Mouse (Mus musculus) hindbrain, embryonic 12.5 days (tissue): ENCODE results near the gene Paf1. TPM values are rescaled to one million over a fixed set of nuclear protein-coding genes. Genes with fewer than 3 reads are reported as not detected.

ENCODE experiments used
- ATAC-seq: fragments of 200-750 bp; cut with Nextera tagmentation; 2 replicates; pipeline ENCODE4 v1.8.0; 2017; ENCODE audit warnings: moderate TSS enrichment; ENCODE audit not compliant: low FRiP score
- H3K27ac ChIP-seq: fragments of 300-500 bp; sonication (generic); 2 replicates; pipeline ENCODE4 v1.5.1; 2016; ENCODE audit warnings: mild to moderate bottlenecking
- H3K27me3 ChIP-seq: fragments of 300-500 bp; sonication (generic); 2 replicates; pipeline ENCODE4 v1.6.1; 2016; ENCODE audit warnings: mild to moderate bottlenecking
- H3K36me3 ChIP-seq: fragments of 300-500 bp; sonication (generic); 2 replicates; pipeline ENCODE4 v1.6.1; 2016; ENCODE audit warnings: mild to moderate bottlenecking
- H3K4me1 ChIP-seq: fragments of 300-500 bp; sonication (generic); 2 replicates; pipeline ENCODE4 v1.6.1; 2016
- H3K4me2 ChIP-seq: fragments of 300-500 bp; sonication (generic); replicated peaks from 2 replicates; pipeline ENCODE4 v1.6.1; 2016; ENCODE audit warnings: mild to moderate bottlenecking
- H3K4me3 ChIP-seq: fragments of 300-500 bp; sonication (generic); 2 replicates; pipeline ENCODE4 v1.5.1; 2016; ENCODE audit warnings: mild to moderate bottlenecking
- H3K9ac ChIP-seq: fragments of 300-500 bp; sonication (generic); 2 replicates; pipeline ENCODE4 v1.6.1; 2016; ENCODE audit warnings: mild to moderate bottlenecking, moderate library complexity
- H3K9me3 ChIP-seq: fragments of 300-500 bp; sonication (generic); replicated peaks from 2 replicates; pipeline ENCODE4 v1.6.1; 2016; ENCODE audit warnings: mild to moderate bottlenecking
- WGBS: fragments of 180-500 bp; shearing (Covaris S2); methylation state at CpG from one replicate; pipeline ENCODE4 v1.1.7; 2016; 5-methylcytosine and 5-hydroxymethylcytosine counted together
- polyA plus RNA-seq: library from polyadenylated mRNA; unstranded; fragments of >200 nt; fragmentation: Nextera tagmentation; extraction: Ambion mirVana; gene quantifications from 2 replicates; pipeline ENCODE4 v1.2.1, GENCODE M21; 2016

The Paf1 gene
- polyA plus RNA-seq, 1 experiment from 2014 or later, result 85.9 TPM

DNA sequence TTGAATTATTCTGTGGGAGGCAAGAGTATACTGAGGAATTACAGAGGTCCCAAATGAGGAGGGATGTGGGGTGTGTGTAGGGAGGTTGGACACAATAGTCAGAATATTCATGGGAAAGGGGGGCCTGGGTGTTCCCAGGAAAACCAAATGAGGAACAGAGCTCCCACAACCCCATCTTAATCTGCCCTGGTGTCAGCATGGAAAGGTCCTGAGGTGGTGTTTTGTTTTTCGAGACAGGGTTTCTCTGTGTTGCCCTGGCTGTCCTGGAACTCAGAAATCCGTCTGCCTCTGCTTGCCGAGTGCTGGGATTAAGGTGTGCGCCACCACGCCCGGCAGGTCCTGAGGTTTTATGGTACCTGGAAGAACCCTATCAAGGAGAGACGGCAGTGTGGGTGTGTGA lies 34.3 kb upstream of the Paf1 start:
- H3K9ac ChIP-seq, result no peak overlapping the region
- peaks cover 64% of the 10 kb centered on the region for H3K36me3 ChIP-seq
- WGBS, result 71% methylated on average over 7 of the region's 7 CpGs
- no peaks in the 10 kb centered on the region for H3K9me3 ChIP-seq
- no peak for ATAC-seq
- H3K4me3 ChIP-seq, result no peak overlapping the region
- peaks cover 22% of the 10 kb centered on the region for H3K4me1 ChIP-seq
- no peak overlapping the region for H3K4me2 ChIP-seq
- 0 out of 2 replicates have a peak overlapping the region, but pooled peaks have one; percentile 60 for H3K27ac ChIP-seq
- no peaks in the 10 kb centered on the region for H3K27me3 ChIP-seq

DNA sequence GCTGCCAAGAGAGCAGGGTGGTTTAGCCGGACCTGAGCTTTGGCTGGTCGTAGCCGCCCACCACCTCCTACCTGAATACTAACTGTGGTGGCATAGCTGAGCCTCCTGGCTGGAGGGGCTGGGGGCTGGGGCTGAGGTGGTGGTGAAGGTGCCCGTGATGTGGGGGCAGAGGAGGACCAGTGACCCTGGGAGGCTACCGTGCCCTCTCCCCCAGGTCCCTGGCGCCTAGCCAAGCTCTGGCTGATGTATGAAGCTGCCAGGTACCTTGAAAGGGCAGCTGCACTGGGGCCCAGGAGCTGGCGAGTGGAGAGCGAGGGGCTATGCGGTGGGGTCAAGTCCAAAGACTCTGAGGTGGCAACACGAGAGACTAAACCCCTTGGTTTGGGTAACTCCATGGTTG lies 32.9 kb upstream of the Paf1 start:
- no peak overlapping the region for H3K27ac ChIP-seq
- H3K36me3 ChIP-seq, result peaks cover 64% of the 10 kb centered on the region
- no peak overlapping the region for H3K9ac ChIP-seq
- H3K27me3 ChIP-seq, result no peaks in the 10 kb centered on the region
- H3K4me3 ChIP-seq, result no peak overlapping the region
- H3K4me2 ChIP-seq, result no peak overlapping the region
- 89% methylated on average over 10 of the region's 10 CpGs for WGBS
- no peaks in the 10 kb centered on the region for H3K9me3 ChIP-seq
- H3K4me1 ChIP-seq, result peaks cover 22% of the 10 kb centered on the region
- no peak for ATAC-seq

DNA sequence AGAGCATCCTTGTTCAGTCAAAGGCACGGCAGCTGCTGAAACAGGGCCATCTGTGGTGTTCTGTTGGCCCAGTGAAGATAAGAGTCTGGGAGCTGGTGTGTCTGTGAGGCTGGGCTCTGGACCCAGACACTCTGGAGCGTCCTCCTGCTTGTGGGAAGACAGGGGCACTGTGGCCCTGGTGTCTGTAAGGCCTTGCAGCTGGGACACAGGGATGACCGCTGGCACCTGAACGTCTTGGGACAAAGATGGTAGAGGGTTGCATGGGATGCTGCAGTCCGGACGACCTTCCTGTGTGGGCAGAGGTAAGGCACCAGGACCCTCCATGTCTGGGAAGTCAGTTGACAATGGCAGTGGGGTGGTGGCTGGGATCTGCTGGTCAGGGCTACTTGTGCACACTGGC lies 32.5 kb upstream of the Paf1 start:
- Histone ChIP-seq H3K4me1 (peaks cover 22% of the 10 kb centered on the region), H3K27ac (no peak overlapping the region), H3K9ac (no peak overlapping the region), H3K27me3 (no peaks in the 10 kb centered on the region), H3K4me3 (no peak overlapping the region), H3K36me3 (peaks cover 64% of the 10 kb centered on the region), H3K9me3 (no peaks in the 10 kb centered on the region), H3K4me2 (no peak overlapping the region)
- WGBS, result 94% methylated on average over 6 of the region's 6 CpGs
- ATAC-seq, result no peak

DNA sequence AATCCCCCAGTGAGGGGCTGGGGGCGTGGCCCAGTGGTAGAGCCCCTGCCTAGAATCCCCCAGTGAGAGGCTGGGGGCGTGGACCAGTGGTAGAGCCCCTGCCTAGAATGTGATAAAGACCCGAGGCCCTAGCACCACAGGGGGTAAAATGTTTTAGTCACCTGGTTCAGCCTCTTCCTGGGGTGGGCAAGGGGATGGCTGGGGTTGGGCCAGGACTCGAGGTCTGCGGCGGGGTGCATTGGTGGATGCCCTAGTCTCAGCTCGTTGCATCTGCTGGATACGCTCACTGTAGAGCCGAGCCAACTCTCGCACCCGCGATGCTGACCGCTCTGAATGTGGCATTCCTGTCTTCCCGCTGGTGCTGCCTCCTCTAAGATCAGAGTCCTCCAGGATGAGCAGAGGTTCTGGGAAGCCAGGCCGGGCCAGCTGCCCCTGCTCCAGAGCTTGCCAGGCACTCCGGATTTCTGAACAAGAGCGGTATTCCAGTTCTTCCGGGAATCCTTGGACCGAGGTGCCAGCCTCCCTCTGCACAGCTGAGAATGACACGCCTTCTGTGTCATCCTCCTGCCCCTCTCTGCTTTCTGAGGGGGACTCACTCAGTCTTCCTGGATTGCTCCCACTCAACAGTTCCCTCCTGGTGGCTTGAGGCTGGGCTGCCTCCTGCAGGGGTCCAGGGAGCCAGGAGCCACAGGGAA lies 31.0 kb upstream of the Paf1 start:
- no peak overlapping the region for H3K4me3 ChIP-seq
- H3K9me3 ChIP-seq, result no peaks in the 10 kb centered on the region
- peaks cover 77% of the 10 kb centered on the region for H3K36me3 ChIP-seq
- 95% methylated on average over 20 of the region's 20 CpGs for WGBS
- no peak for ATAC-seq
- peaks cover 20% of the 10 kb centered on the region for H3K4me1 ChIP-seq
- no peak overlapping the region for H3K9ac ChIP-seq
- H3K4me2 ChIP-seq, result no peak overlapping the region
- H3K27ac ChIP-seq, result no peak overlapping the region
- no peaks in the 10 kb centered on the region for H3K27me3 ChIP-seq

DNA sequence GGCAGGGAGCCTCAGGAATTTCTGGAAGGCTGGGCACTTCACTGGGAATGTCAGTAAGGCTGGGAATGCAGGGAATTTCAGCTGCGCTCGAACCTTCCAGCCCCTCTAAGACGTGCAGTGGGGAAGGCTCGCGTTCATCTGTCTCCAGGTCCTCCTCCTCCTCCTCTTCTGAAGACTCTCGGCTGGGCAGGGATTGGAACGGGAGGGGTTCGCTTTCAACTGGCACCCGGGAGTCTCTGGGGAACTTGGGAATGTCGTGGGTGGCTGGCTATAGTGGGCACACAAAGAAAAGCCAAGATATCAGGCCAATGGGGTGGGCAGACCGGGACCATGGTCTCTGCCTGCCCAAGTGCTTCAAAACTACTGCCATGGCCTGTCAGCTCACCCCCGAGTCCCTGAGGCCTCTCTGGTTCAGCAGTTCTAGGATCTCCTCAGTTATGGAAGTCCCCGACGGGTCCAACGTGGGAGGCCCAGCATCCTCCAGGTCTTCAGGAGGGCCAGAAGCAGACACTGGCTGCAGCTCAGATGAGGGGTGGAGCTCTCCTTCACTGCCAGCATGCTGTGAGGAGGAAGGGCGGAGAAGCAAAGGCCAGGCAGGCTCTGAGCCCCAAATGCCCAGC lies 30.2 kb upstream of the Paf1 start:
- Histone ChIP-seq H3K9me3 (no peaks in the 10 kb centered on the region), H3K27me3 (no peaks in the 10 kb centered on the region), H3K9ac (no peak overlapping the region), H3K4me1 (peaks cover 12% of the 10 kb centered on the region), H3K27ac (no peak overlapping the region), H3K4me2 (no peak overlapping the region), H3K36me3 (peaks cover 84% of the 10 kb centered on the region), H3K4me3 (no peak overlapping the region)
- no peak for ATAC-seq
- 85% methylated on average over 16 of the region's 16 CpGs for WGBS

DNA sequence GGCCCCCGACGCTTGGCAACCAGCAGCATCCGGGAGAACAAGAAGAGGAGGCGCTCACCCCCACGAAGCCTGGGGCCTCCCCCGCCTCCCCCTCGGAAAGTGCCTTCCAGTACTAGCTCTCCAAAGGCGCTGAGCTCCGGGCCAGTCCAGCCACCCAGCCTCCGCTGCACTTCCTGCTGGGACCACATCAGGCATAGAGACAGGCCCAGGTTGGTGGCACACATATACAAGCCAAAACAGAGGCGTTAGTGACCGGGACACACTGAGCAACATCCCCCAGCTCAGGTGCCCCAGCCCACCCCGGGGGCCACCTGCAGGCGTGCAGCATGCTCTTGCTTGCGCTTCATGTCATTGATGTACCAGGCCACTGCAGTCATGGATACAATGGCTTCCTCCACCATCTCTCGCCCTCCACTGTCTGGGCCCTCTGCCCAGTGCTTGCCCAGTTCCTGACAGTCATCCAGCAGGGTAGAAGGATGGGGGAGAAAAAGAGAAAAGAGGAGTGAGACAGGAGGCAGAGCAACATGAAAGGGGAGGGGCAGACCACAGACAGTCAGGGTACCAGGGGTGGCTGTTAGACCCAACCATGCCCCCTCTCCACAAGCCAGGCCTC lies 25.0 kb upstream of the Paf1 start:
- WGBS, result 90% methylated on average over 16 of the region's 16 CpGs
- Histone ChIP-seq H3K36me3 (peaks cover 57% of the 10 kb centered on the region), H3K27ac (no peak overlapping the region), H3K4me1 (peaks cover 18% of the 10 kb centered on the region), H3K27me3 (no peaks in the 10 kb centered on the region), H3K4me2 (no peak overlapping the region), H3K9me3 (no peaks in the 10 kb centered on the region), H3K9ac (no peak overlapping the region), H3K4me3 (no peak overlapping the region)
- ATAC-seq, result no peak

DNA sequence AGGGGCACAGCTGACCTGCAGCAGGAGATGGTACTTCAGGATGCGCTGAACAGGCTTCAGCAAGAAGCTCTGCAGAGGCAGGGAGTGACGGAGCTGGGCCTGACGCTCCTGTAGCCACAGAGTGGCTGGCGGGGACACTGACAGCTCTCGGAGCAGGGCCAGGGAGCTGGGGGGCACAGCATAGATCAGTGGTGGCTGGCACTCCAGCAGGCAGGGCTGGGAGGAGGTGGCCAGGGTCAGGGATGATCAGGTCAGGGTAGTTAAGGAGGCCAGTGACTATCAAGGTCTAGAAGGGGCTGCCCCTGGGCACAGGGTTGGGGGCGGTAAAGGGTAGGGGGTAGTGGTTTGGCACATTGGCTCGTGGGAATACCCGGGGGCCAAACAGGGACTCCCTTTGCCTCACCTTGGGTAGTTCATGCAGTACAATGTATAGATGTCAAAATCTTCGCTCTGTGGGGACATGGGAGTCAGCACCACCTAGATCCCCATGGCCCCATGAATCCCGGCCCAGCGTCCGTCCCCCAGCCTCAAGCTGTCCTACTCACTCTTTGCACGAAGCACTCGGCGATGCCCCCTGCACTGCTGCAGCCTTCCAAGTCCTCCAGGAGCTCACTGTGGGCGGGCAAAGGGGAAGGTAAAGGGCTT lies 24.4 kb upstream of the Paf1 start:
- Histone ChIP-seq H3K27ac (no peak overlapping the region), H3K36me3 (peaks cover 52% of the 10 kb centered on the region), H3K9me3 (no peaks in the 10 kb centered on the region), H3K27me3 (no peaks in the 10 kb centered on the region), H3K4me2 (no peak overlapping the region), H3K9ac (no peak overlapping the region), H3K4me1 (peaks cover 18% of the 10 kb centered on the region), H3K4me3 (no peak overlapping the region)
- WGBS, result 91% methylated on average over 16 of the region's 16 CpGs
- no peak for ATAC-seq

DNA sequence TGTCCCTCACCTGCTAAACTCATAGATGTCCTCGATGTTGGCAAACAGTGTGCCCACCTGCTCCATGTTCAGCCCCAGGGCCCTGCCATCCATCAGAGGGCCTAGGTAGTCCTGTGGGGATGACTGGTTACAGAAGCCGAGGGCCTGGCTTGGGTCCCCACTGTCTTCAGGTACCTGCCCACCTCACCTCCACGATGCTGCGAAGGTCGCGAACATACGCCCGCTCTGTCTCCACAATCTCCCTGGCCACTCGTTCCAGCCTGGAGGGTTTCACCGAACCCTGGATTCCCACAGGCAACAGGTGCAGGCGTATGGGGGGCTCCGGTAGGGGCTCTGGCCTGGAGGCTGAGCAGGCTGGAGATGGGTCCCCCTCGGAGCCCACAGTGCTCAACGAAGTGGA lies 22.7 kb upstream of the Paf1 start:
- 94% methylated on average over 14 of the region's 14 CpGs for WGBS
- peaks cover 36% of the 10 kb centered on the region for H3K36me3 ChIP-seq
- no peak for ATAC-seq
- no peaks in the 10 kb centered on the region for H3K27me3 ChIP-seq
- peak overlapping the region; percentile 88; the same call in 1 of the 2 replicates for H3K9ac ChIP-seq
- H3K4me1 ChIP-seq, result peaks cover 25% of the 10 kb centered on the region
- peak overlapping the region; percentile 81 for H3K4me3 ChIP-seq
- no peak overlapping the region for H3K27ac ChIP-seq
- H3K4me2 ChIP-seq, result peak overlapping the region; percentile 57
- no peaks in the 10 kb centered on the region for H3K9me3 ChIP-seq

DNA sequence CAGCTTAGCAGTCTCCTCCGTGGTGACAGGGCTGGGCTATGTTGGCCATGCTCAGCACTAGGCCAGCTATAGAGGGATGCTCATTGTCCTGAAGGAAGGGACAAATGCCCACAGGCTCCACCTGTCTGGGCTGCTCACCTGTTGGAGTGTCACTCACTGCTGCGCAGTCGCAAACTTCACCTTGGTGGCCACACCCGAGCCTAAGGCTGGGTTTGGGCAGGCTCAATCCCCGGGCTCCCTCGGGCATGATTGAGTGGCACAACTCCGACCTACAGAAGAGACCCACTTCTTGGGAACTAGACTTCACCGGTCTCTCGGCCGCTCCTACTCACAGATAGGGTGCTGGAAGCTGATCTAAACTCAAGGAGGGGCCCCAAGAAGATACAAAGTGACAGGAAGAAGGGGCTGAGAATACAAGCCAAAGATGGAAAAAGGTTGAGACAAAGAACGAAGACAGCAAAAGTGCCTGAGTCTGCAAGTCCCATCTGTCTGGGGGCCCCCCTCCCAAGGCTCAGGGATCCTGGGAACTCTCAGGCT lies 21.7 kb upstream of the Paf1 start:
- Histone ChIP-seq H3K4me1 (peaks cover 33% of the 10 kb centered on the region), H3K9ac (peak overlapping the region; percentile 88), H3K27ac (peak overlapping the region; percentile 90), H3K36me3 (peaks cover 26% of the 10 kb centered on the region), H3K4me2 (peak overlapping the region; percentile 57), H3K9me3 (no peaks in the 10 kb centered on the region), H3K4me3 (peak overlapping the region; percentile 81), H3K27me3 (no peaks in the 10 kb centered on the region)
- 9% methylated on average over 11 of the region's 11 CpGs for WGBS
- no peak for ATAC-seq

DNA sequence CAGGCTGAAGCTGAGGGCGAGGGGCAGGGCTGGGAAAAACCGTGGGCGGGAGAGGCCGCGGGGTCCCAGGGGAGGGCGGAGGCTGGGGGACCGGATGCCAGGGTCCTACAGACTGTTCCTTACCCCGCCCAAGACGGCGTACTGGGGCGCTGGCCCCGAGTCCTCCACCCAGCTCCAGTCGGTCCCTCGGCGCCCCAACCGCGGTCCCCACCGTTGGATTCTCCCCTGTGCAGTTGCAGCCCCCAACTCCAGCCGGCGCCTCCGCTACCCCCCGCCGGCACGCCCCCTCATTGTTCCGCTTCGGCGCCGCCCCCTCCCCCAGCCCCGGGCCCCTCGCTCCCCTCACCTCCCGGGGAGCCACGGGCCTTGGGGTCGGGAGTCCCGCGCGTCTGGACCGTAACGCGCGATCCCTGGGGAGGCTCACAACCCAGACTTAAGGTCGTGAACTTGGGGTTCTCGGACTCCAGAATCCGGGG lies 21.2 kb upstream of the Paf1 start:
- peak; percentile 9 for ATAC-seq
- H3K4me3 ChIP-seq, result peak overlapping the region; percentile 81
- H3K27ac ChIP-seq, result peak overlapping the region; percentile 90
- H3K9me3 ChIP-seq, result no peaks in the 10 kb centered on the region
- H3K36me3 ChIP-seq, result peaks cover 21% of the 10 kb centered on the region
- peak overlapping the region; percentile 57 for H3K4me2 ChIP-seq
- no peaks in the 10 kb centered on the region for H3K27me3 ChIP-seq
- 1% methylated on average over 42 of the region's 43 CpGs for WGBS
- peaks cover 38% of the 10 kb centered on the region for H3K4me1 ChIP-seq
- H3K9ac ChIP-seq, result peak overlapping the region; percentile 88

DNA sequence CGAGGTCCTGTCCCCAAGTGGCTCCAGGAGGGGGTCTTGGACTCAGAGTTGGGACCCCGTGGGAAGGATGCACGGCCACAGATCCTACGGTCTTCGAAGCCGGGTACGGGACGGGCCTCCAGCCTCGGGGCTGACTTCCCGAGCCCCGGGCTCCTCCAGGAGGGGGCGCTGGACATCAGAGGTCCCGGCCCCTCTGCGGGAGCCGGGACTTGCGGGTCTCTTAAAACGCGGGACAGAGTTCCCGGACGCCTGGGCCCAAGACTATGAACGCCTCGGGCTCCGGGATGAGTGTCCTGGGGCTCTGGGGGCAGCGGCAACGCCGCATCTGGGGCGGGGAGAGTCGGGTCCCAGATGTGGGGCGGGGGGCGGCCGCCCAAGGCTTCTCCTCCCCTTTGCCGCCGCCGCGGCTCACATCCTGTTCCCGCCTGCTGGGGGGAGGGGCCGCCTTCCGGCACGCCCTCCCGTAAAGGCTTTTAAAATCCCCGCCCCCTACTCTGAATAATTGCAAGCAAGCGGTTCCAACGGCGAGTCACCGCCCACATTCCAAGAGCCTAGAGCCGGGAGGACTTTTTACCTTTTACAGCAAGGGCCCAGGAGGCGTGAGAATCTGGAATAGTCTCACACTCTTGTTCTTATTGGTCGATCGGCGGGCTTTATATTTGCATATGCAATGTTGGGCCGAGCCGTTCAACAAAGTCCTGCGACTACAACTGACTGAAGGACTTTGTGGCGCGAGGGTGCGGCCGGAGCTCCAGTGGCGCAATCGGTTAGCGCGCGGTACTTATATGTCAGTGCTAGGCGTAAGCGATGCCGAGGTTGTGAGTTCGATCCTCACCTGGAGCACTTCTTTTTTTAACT lies 20.3 kb upstream of the Paf1 start, which contains the start of gene Plekhg2:
Plekhg2 (minus strand) TSS at position 349 of the 858 bp plus-strand sequence.
- under 1% methylated on average over 58 of the region's 66 CpGs for WGBS
- peaks cover 13% of the 10 kb centered on the region for H3K36me3 ChIP-seq
- peak within 1 kb of the TSS; percentile 90 for H3K27ac ChIP-seq
- no peaks in the 10 kb centered on the region for H3K27me3 ChIP-seq
- peak; percentile 80 for ATAC-seq
- H3K4me2 ChIP-seq, result peak within 1 kb of the TSS; percentile 57
- H3K4me1 ChIP-seq, result peaks cover 41% of the 10 kb centered on the region
- H3K4me3 ChIP-seq, result peak within 1 kb of the TSS; percentile 81
- no peaks in the 10 kb centered on the region for H3K9me3 ChIP-seq
- H3K9ac ChIP-seq, result peak within 1 kb of the TSS; percentile 88
